In the genomic region with DNA sequence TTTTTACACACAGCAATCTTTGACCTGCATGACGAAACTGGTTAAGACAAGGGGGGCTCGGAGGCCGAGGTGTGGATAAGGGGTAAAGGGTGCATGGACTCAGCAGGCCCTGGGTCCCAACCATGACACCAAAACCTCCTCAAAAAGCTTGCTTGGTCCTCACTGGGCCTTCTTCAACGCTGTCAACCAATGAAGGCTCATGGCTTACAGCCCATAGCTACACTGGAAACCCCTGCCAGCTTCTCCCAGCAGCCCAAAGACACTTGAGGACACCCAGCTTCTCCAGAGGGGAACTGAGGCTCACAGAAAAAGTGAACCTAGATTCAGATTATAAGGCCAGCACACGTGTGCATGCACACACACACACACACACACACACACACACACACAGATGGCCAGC, we compare ENCODE assay signal across 9 mouse cellular contexts. TPM values are rescaled to one million over a fixed set of nuclear protein-coding genes. Genes with fewer than 3 reads are reported as not detected.
A peak's percentile ranks its signal among the peaks of the same experiment; 100 is the strongest.
DNase-seq lines count a peak whose midpoint lies in the region; ATAC-seq and TF ChIP-seq lines count a peak whose summit lies in the region.
"Had no signal": no experiment of that assay in that cellular context is flagged by ENCODE, and none has a peak within 500 bp of the region (broad histone marks: within the 10 kb centered on the region; RNA-seq: fewer than 3 reads in every experiment).

No protein-coding gene starts in this region.

- 18% methylated on average over 5 of the region's 5 CpGs for WGBS in forebrain, embryonic 13.5 days
- WGBS in forebrain, embryonic 14.5 days, result 24% methylated on average over 5 of the region's 5 CpGs
- 16% methylated on average over 5 of the region's 5 CpGs for WGBS in liver, adult 2 months
- 38% methylated on average over 5 of the region's 5 CpGs for WGBS in liver, embryonic 12.5 days (ENCODE audit: insufficient replicate concordance)
- WGBS in embryonic facial prominence, embryonic 12.5 days, result 34% methylated on average over 5 of the region's 5 CpGs
- WGBS in midbrain, embryonic 14.5 days, result 27% methylated on average over 5 of the region's 5 CpGs

- peaks cover 52% of the 10 kb centered on the region for H3K79me2 ChIP-seq in liver, adult 2 months (ENCODE audit: control insufficient read depth, insufficient read depth, low read length)

- H3K9me3 ChIP-seq in forebrain, embryonic 13.5 days (replicated peaks), result no peaks in the 10 kb centered on the region
- H3K9me3 ChIP-seq in forebrain, embryonic 14.5 days (replicated peaks; ENCODE audit: control insufficient read depth, low read length), result no peaks in the 10 kb centered on the region
- H3K9me3 ChIP-seq in liver, embryonic 12.5 days (replicated peaks), result no peaks in the 10 kb centered on the region
- no peaks in the 10 kb centered on the region for H3K9me3 ChIP-seq in embryonic facial prominence, embryonic 12.5 days
- H3K9me3 ChIP-seq in midbrain, embryonic 14.5 days (ENCODE audit: control insufficient read depth, low read length), result no peaks in the 10 kb centered on the region
- H3K9me3 ChIP-seq: liver, embryonic 15.5 days had no signal

- H3K4me1 ChIP-seq in forebrain, embryonic 13.5 days, result peaks cover 61% of the 10 kb centered on the region
- peaks cover 25% of the 10 kb centered on the region for H3K4me1 ChIP-seq in forebrain, embryonic 14.5 days (ENCODE audit: control insufficient read depth, insufficient read depth, low read length)
- H3K4me1 ChIP-seq in liver, adult 2 months (ENCODE audit: control insufficient read depth, insufficient read depth, low read length), result peaks cover 30% of the 10 kb centered on the region
- peaks cover 57% of the 10 kb centered on the region for H3K4me1 ChIP-seq in liver, embryonic 12.5 days
- peaks cover 38% of the 10 kb centered on the region for H3K4me1 ChIP-seq in embryonic facial prominence, embryonic 12.5 days
- peaks cover 38% of the 10 kb centered on the region for H3K4me1 ChIP-seq in midbrain, embryonic 14.5 days (ENCODE audit: control insufficient read depth, insufficient read depth, low read length)

- TF ChIP-seq CTCF in liver, adult 2 months (IDR thresholded peaks at IDR 0.05; ENCODE audit: low read depth, low read length), result no peak

- H3K27me3 ChIP-seq in forebrain, embryonic 13.5 days, result no peaks in the 10 kb centered on the region
- H3K27me3 ChIP-seq in forebrain, embryonic 14.5 days (replicated peaks; ENCODE audit: control insufficient read depth, insufficient read depth, low read length), result no peaks in the 10 kb centered on the region
- H3K27me3 ChIP-seq in liver, adult 2 months (ENCODE audit: control insufficient read depth, insufficient read depth, low read length), result no peaks in the 10 kb centered on the region
- no peaks in the 10 kb centered on the region for H3K27me3 ChIP-seq in liver, embryonic 12.5 days (replicated peaks)
- H3K27me3 ChIP-seq in embryonic facial prominence, embryonic 12.5 days, result no peaks in the 10 kb centered on the region
- no peaks in the 10 kb centered on the region for H3K27me3 ChIP-seq in midbrain, embryonic 14.5 days (ENCODE audit: control insufficient read depth, insufficient read depth, low read length)
- H3K27me3 ChIP-seq: liver, embryonic 15.5 days had no signal

- 0 out of 2 replicates have a peak overlapping the region, but pooled peaks have one; percentile 1 for H3K4me2 ChIP-seq in forebrain, embryonic 13.5 days
- no peak overlapping the region for H3K4me2 ChIP-seq in forebrain, embryonic 14.5 days (ENCODE audit: low read length)
- H3K4me2 ChIP-seq in liver, embryonic 12.5 days, result no peak overlapping the region
- no peak overlapping the region for H3K4me2 ChIP-seq in embryonic facial prominence, embryonic 12.5 days (replicated peaks)
- H3K4me2 ChIP-seq in midbrain, embryonic 14.5 days (ENCODE audit: low read length), result no peak overlapping the region
- H3K4me2 ChIP-seq: liver, embryonic 15.5 days had no signal

- peak overlapping the region; percentile 32 for H3K27ac ChIP-seq in forebrain, embryonic 13.5 days
- H3K27ac ChIP-seq in forebrain, embryonic 14.5 days (ENCODE audit: low read depth, low read length), result no peak overlapping the region
- H3K27ac ChIP-seq in liver, adult 2 months (replicated peaks; ENCODE audit: insufficient read depth, low read depth, low read length), result peak overlapping the region; percentile 14; the same call in 1 of the 2 replicates
- H3K27ac ChIP-seq in liver, embryonic 12.5 days, result no peak overlapping the region
- H3K27ac ChIP-seq in embryonic facial prominence, embryonic 12.5 days, result no peak overlapping the region
- H3K27ac ChIP-seq in midbrain, embryonic 14.5 days (replicated peaks; ENCODE audit: low read depth, low read length), result peak overlapping the region; percentile 63
- H3K27ac ChIP-seq: liver, embryonic 15.5 days had no signal

- no peak overlapping the region for H3K4me3 ChIP-seq in forebrain, embryonic 13.5 days
- no peak overlapping the region for H3K4me3 ChIP-seq in forebrain, embryonic 14.5 days (ENCODE audit: low read depth, low read length)
- H3K4me3 ChIP-seq in liver, adult 2 months (ENCODE audit: insufficient read depth, low read depth, low read length), result no peak overlapping the region
- H3K4me3 ChIP-seq in liver, embryonic 12.5 days, result no peak overlapping the region
- no peak overlapping the region for H3K4me3 ChIP-seq in embryonic facial prominence, embryonic 12.5 days
- no peak overlapping the region for H3K4me3 ChIP-seq in midbrain, embryonic 14.5 days (replicated peaks; ENCODE audit: low read depth, low read length)
- H3K4me3 ChIP-seq: liver, embryonic 15.5 days had no signal

- H3K9ac ChIP-seq in forebrain, embryonic 13.5 days, result no peak overlapping the region
- H3K9ac ChIP-seq in forebrain, embryonic 14.5 days (ENCODE audit: low read length), result no peak overlapping the region
- peak overlapping the region; percentile 44 for H3K9ac ChIP-seq in liver, adult 2 months (ENCODE audit: low read depth, low read length)
- H3K9ac ChIP-seq in liver, embryonic 12.5 days, result no peak overlapping the region
- peak overlapping the region; percentile 27; the same call in 1 of the 2 replicates for H3K9ac ChIP-seq in embryonic facial prominence, embryonic 12.5 days
- H3K9ac ChIP-seq in midbrain, embryonic 14.5 days (replicated peaks; ENCODE audit: low read length), result no peak overlapping the region; the same call in 1 of the 2 replicates
- H3K9ac ChIP-seq: liver, embryonic 15.5 days had no signal

- H3K36me3 ChIP-seq in forebrain, embryonic 13.5 days (ENCODE audit: poor library complexity, severe bottlenecking), result no peaks in the 10 kb centered on the region
- no peaks in the 10 kb centered on the region for H3K36me3 ChIP-seq in forebrain, embryonic 14.5 days (ENCODE audit: control insufficient read depth, insufficient read depth, low read length)
- H3K36me3 ChIP-seq in liver, adult 2 months (ENCODE audit: control insufficient read depth, insufficient read depth, low read length), result no peaks in the 10 kb centered on the region
- no peaks in the 10 kb centered on the region for H3K36me3 ChIP-seq in liver, embryonic 12.5 days
- H3K36me3 ChIP-seq in embryonic facial prominence, embryonic 12.5 days, result no peaks in the 10 kb centered on the region
- H3K36me3 ChIP-seq in midbrain, embryonic 14.5 days (ENCODE audit: control insufficient read depth, insufficient read depth, low read length), result no peaks in the 10 kb centered on the region
- H3K36me3 ChIP-seq: liver, embryonic 15.5 days had no signal

- DNase-seq in forebrain, embryonic 14.5 days (ENCODE audit: low spot score), result no peak
- DNase-seq in liver, adult 2 months (ENCODE audit: extremely low read depth, low read depth, low spot score), result no peak
- no peak for DNase-seq in midbrain, embryonic 14.5 days
- DNase-seq in kidney, postnatal 36 days, result no peak
- no peak for DNase-seq in thymus, adult 18-20 months

- TF ChIP-seq POLR2A in liver, adult 2 months (IDR thresholded peaks at IDR 0.05; ENCODE audit: extremely low read depth, insufficient read depth, low read length), result no peak

- no peak for ATAC-seq in forebrain, embryonic 13.5 days
- ATAC-seq in forebrain, embryonic 14.5 days, result no peak
- no peak for ATAC-seq in liver, embryonic 12.5 days
- ATAC-seq in embryonic facial prominence, embryonic 12.5 days (ENCODE audit: insufficient number of reproducible peaks, insufficient read depth, low FRiP score, low TSS enrichment), result no peak
- no peak for ATAC-seq in midbrain, embryonic 14.5 days (ENCODE audit: low FRiP score, low TSS enrichment)

RNA-seq across cellular contexts. Expression of gene Ccdc85c, which starts 19.3 kb away (rescaled TPM):
- polyA plus RNA-seq in forebrain, embryonic 13.5 days (2015; fragmentation: Nextera tagmentation; extraction: Ambion mirVana), result 16.2 and 17.4 TPM in 2 replicates
- polyA plus RNA-seq in forebrain, embryonic 14.5 days (2014; fragmentation: Nextera tagmentation; extraction: Ambion mirVana), result 13.6 and 14.5 TPM in 2 replicates
- 4.1 and 7.1 TPM in 2 replicates for total RNA-seq in liver, adult 2 months (2014; rRNA removed)
- polyA plus RNA-seq in liver, adult 2 months (2012; rRNA removed), result 15.2 and 18.6 TPM in 2 replicates
- 3.3 and 3.4 TPM in 2 replicates for polyA plus RNA-seq in liver, embryonic 12.5 days (2016; fragmentation: Nextera tagmentation; extraction: Ambion mirVana)
- 7.7 and 7.9 TPM in 2 replicates for polyA plus RNA-seq in embryonic facial prominence, embryonic 12.5 days (2016; fragmentation: Nextera tagmentation; extraction: Ambion mirVana)
- polyA plus RNA-seq in midbrain, embryonic 14.5 days (2014; fragmentation: Nextera tagmentation; extraction: Ambion mirVana), result 20.9 and 22.3 TPM in 2 replicates

RNA-seq across cellular contexts. Expression of gene Hhipl1, which starts 50.1 kb away (rescaled TPM):
- polyA plus RNA-seq in forebrain, embryonic 13.5 days (2015; fragmentation: Nextera tagmentation; extraction: Ambion mirVana), result 2.5 and 2.7 TPM in 2 replicates
- 1.0 and 1.4 TPM in 2 replicates for polyA plus RNA-seq in forebrain, embryonic 14.5 days (2014; fragmentation: Nextera tagmentation; extraction: Ambion mirVana)
- 0.20 and 0.55 TPM in 2 replicates for total RNA-seq in liver, adult 2 months (2014; rRNA removed)
- 0.37 and 0.50 TPM in 2 replicates for polyA plus RNA-seq in liver, adult 2 months (2012; rRNA removed)
- 0.07 and 0.17 TPM in 2 replicates for polyA plus RNA-seq in liver, embryonic 12.5 days (2016; fragmentation: Nextera tagmentation; extraction: Ambion mirVana)
- polyA plus RNA-seq in embryonic facial prominence, embryonic 12.5 days (2016; fragmentation: Nextera tagmentation; extraction: Ambion mirVana), result 1.0 and 1.1 TPM in 2 replicates
- 1.3 and 1.6 TPM in 2 replicates for polyA plus RNA-seq in midbrain, embryonic 14.5 days (2014; fragmentation: Nextera tagmentation; extraction: Ambion mirVana)

Comparison
In these comparisons a context has a peak if more than half of its experiments do, and no peak if none do; other contexts are left out.
1. H3K27ac ChIP-seq: peak in forebrain, embryonic 13.5 days (single experiment), liver, adult 2 months (single experiment) and midbrain, embryonic 14.5 days (single experiment); none in forebrain, embryonic 14.5 days (single experiment), liver, embryonic 12.5 days (single experiment) and embryonic facial prominence, embryonic 12.5 days (single experiment).
2. H3K9ac ChIP-seq: peak in liver, adult 2 months (single experiment) and embryonic facial prominence, embryonic 12.5 days (single experiment); none in forebrain, embryonic 13.5 days (single experiment), forebrain, embryonic 14.5 days (single experiment), liver, embryonic 12.5 days (single experiment) and midbrain, embryonic 14.5 days (single experiment).